Mouse (Mus musculus) mouse trophoblast stem cell (cell line): ENCODE data around the gene Uap1.
"Not testable (repeated sequence)": the region's sequence is repeated elsewhere in the genome, so short reads cannot be mapped to it uniquely, and the experiment has no call there.

Experiments used
- in situ Hi-C, 2 experiments: fragments of 300-500 bp; cut with MseI, MboI; formaldehyde crosslinking; loops; 2 replicates in 1 of 2; 3 replicates in 1 of 2; pipeline ENCODE4 v1.15.1; 2025

The Uap1 gene

DNA sequence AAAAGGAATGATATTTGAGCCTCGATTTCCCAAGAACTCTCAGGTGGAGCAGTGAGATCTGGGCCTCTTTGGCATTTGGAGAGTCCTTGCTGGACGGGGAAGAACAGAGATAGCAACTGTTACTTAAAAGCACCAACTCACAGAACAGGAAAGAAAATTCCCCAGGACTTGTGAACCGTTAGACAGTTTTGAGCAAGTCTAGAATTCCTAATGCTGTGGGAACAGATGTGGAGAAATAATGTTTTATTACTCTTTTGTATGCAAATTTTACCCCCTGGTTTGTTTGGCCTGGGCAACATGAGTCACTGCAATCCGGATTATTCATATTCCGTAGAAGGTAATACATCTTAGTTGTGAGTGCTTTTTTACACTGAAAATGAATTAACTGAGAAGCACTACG, 61.1 kb downstream of the Uap1 start:
- in situ Hi-C loops: no loop called here

DNA sequence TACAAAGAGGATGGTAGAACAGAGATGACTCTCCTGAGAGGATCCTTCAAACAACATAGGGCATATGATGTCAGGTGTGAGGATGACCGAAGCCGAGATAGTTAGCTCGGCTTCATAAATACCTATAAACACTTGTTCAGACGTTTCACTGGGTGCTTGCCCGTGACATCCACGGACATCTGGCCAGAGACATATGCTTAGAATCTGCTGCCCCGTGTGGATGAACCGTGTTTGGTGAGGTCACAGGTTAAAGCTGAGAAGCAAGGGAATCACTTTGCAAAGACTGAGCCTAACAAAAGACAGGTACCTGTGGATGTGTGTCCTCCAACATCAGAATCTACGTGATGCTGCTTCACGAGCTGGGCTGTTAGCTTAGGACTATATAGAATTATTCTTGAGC, 62.5 kb downstream of the Uap1 start:
- in situ Hi-C loops: no loop called here

DNA sequence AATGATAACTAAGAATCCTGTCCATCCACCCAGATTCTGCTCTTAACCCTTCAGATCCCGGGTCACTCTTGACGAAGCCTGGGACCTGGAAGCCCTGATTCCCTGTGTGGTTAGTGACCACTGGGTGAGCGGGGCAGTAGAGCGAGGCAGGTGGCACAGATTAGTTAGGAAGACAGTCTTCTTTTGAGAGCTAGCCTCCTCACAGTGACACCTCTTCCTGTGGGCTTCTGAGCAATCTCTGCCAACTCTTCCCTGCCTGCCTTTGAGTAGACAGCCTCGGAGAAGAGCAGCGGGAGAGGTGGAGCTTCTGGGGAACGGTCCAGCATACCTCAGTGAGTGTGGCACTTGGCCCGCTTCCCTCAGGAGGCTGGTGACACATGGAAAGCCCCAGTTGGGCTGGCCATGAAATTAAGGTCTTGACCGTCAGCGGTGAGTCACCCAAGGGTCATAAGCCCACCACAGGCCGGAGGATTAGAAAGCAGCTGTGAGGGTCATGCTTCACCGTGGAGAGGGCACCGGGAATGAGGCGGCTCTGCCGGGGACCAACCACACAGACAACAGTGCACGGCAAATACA, 63.0 kb downstream of the Uap1 start:
- in situ Hi-C loops: no loop called here

DNA sequence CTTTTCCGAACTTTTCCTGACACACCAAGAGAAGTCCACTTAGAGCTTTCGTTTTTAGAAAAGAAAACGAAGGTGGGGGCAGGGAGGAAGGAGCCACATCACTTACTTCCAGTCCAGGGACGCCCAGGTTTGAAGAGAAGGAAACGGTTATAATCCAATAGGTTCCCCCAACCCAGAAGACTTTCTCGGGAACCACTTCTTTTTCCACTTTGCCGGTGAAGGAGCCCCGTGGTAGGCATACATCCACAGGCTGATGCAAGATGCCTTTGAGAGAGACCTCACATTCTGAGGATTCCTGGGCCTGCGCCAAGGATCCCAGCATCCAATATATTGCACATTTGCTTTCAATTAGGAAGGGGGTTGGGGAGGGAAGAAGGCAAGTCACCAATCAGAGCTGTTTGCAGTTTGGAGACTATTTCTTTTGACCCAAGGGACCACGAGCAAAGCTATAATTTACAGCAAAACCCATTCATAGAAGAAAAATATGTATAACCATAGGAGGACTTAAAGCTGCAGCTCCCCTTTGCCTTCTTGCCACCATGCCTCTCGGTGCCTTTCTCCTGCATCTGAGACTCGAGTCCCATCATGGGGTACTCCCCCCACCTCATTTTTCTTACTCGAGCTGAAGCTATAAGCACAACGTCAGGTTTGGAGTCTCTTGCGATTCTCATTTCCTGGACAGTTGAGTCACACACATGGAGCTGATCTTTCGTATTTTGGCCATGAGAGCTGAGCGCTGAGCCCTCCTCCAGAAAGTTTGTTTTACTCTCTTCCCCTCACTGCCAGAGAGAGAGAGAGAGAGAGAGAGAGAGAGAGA, 64.0 kb downstream of the Uap1 start, which contains the start of gene Ddr2:
Gene Ddr2 (minus strand): TSS at position 247 of the 817 bp plus-strand sequence.
- in situ Hi-C loops: no loop called here

DNA sequence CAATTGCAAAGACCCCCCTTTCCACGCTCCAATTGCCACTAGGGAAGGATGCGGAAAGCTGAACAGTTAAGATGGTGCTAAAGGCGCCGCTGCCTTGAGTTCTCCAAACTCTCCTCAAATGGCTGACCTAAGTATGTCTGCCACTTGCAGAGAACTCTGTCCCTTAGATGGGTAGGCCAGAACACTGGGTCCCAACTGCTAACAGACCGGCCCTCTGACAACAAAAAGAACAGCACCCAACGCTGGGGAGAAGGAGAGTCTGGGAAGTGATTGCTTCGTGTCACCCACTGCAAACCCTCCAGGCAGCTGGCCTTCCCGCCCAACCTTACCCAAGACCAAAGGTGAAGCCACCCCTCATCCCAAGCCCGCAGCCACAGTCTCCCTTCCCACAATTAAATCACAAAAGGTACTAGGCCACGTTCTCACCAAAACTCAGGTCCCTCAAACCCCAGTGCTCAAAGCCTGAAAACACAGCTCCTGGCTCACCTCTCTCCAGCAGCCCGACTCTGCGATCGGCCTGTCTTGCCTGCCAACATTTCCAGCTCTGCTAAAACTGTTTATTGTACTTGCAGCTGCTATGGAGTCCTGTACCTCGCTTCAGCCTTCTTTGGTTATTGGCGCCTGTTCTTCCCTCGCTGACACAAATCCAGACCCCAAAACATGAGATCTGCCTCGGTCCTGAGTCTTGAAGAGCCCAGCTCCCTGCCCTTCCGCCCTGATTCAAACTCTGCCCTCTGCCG, 64.8 kb downstream of the Uap1 start:
- in situ Hi-C loops: no loop called here

DNA sequence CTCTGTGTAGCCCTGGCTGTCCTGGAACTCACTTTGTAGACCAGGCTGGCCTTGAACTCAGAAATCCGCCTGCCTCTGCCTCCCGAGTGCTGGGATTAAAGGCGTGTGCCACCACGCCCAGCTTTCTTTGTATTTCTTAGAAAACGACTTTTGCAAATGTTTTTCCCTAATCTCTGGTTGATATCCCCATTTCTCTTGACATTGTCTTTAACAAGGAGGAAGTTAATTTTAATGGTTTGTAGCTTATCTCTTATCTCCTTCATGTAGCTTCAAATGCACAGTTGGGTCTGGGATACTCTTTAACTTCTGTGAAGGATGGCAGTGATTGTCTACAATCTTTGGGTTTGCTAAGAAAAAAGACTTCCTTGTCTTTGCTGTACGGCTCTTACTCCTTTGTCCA, 71.9 kb downstream of the Uap1 start:
- in situ Hi-C loops: not testable (repeated sequence)
